Mouse (Mus musculus): ENCODE measurements around the gene Plcxd1.
"Not testable (repeated sequence)": the region's sequence is repeated elsewhere in the genome, so short reads cannot be mapped to it uniquely, and the experiment has no call there.

Plcxd1 gene

GRCm38 (mm10) chr5:110106901-110107564 lies 7.3 kb downstream of the Plcxd1 start:
- DNase-seq (ENCODE audit: low read depth) = no peak

- DNase-seq (ENCODE audit: low read depth) = peak; percentile 90
Measured at GRCm38 (mm10) chr5:110107581-110108304, 8.0 kb downstream of the Plcxd1 start, which contains the start of gene Gtpbp6. Gene Gtpbp6 (minus strand): TSS chr5:110108197.

- no peak for DNase-seq (ENCODE audit: low read depth)
Measured at GRCm38 (mm10) chr5:110108305-110108628, 8.5 kb downstream of the Plcxd1 start.

- peak; percentile 44 for DNase-seq (ENCODE audit: low read depth)
Measured at GRCm38 (mm10) chr5:110109991-110110441, 10.2 kb downstream of the Plcxd1 start, which contains the start of gene Zfp605. Gene Zfp605 (plus strand): TSS chr5:110110092.

GRCm38 (mm10) chr5:110122380-110122779 lies 22.6 kb downstream of the Plcxd1 start:
- not testable (repeated sequence) for DNase-seq (ENCODE audit: low read depth)

- peak; percentile 97 for DNase-seq (ENCODE audit: low read depth)
Measured at GRCm38 (mm10) chr5:110135293-110136086, 35.7 kb downstream of the Plcxd1 start, which contains the start of gene Chfr. Gene Chfr (plus strand): TSS chr5:110135842.

- no peak for DNase-seq (ENCODE audit: low read depth)
Measured at GRCm38 (mm10) chr5:110136087-110136464, 36.3 kb downstream of the Plcxd1 start.

GRCm38 (mm10) chr5:110137816-110138215 lies 38.0 kb downstream of the Plcxd1 start:
- no peak for DNase-seq (ENCODE audit: low read depth)

- no peak for DNase-seq (ENCODE audit: low read depth)
Measured at GRCm38 (mm10) chr5:110139325-110139724, 39.6 kb downstream of the Plcxd1 start.

- no peak for DNase-seq (ENCODE audit: low read depth)
Measured at GRCm38 (mm10) chr5:110140424-110140823, 40.7 kb downstream of the Plcxd1 start.

GRCm38 (mm10) chr5:110142309-110142708 lies 42.5 kb downstream of the Plcxd1 start:
- peak; percentile 68 for DNase-seq (ENCODE audit: low read depth)

GRCm38 (mm10) chr5:110143007-110143406 lies 43.2 kb downstream of the Plcxd1 start:
- no peak for DNase-seq (ENCODE audit: low read depth)
